Mouse (Mus musculus) monocyte, adult 5-6 weeks (primary cell): ENCODE results near the gene Emg1. TPM values are rescaled to one million over a fixed set of nuclear protein-coding genes. Genes with fewer than 3 reads are reported as not detected.
A peak's percentile ranks its signal among the peaks of the same experiment; 100 is the strongest.

ENCODE experiments used
- ATAC-seq: fragments of 153-309, 156-312 bp; replicated peaks from 2 replicates; pipeline ENCODE4 v1.8.0; 2017; ENCODE audit warnings: mild to moderate bottlenecking; ENCODE audit not compliant: low TSS enrichment, insufficient number of reproducible peaks, severe bottlenecking, poor library complexity, low FRiP score
- total RNA-seq: library from RNA; stranded (forward); fragments of 200-1000, 200-491, 200-594 nt; gene quantifications from 3 replicates; pipeline ENCODE4 v1.2.3, GENCODE M21; 2017

The Emg1 gene
- total RNA-seq, result 82.8 to 125 TPM (median 86.6 TPM) in 3 replicates

- ATAC-seq, result peak; percentile 91
Measured at GRCm38 (mm10) chr6:124711824-124712782, at the start of gene Emg1, which contains the start of gene Phb2. TSS of gene Emg1 (minus strand) at chr6:124712178. TSS of gene Phb2 (plus strand) at chr6:124712336.

DNA sequence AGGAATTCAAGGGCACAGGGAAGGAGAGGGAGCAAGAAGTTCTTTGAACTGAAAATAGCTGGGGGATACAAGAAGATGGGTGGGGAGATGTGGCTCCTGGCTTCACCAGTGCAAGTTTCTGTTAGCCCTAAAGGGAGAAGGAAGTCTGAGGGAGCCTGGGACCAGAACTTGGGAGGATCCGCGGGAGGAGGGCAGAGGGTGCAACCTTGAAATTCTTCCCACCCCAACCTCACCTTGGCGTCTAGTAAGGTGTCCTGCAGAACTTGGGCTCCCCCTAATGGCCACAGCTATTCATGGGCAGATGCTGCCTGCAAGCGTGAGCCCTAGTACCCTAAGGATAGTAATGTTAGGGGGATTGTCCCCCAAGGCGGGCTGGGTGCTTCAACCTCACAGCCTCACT is 47.3 kb upstream of the Emg1 start:
- peak; percentile 84 for ATAC-seq

- no peak for ATAC-seq
Measured at GRCm38 (mm10) chr6:124758849-124759232, 46.9 kb upstream of the Emg1 start.

GRCm38 (mm10) chr6:124757909-124758848 is 46.2 kb upstream of the Emg1 start:
- no peak for ATAC-seq

DNA sequence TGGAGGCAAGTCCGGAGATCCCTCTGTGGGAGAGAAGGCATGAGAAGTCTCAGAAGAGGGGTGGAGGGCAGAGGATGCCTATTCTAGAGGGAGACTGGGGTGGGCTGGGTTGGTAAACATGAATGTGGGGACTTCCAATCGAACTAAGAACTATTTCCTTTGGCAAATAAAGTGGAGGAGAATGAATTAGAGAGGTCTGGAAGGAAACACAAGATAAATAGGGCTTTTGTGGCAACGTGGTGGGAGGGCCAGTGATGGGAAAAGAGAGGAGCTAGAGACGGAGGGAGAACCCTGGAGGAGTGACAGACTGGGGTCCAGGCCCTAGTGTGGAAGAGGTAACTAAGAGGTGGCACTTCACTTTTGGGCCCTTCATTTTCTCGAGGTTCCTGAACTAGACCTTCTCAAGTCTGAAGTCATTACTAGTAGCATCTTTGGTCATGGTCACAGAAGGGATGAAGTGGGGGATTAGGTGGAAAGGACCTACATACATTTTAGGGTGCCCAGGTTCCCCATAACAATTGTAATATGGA is 45.4 kb upstream of the Emg1 start:
- ATAC-seq, result no peak

GRCm38 (mm10) chr6:124756652-124757350 is 44.8 kb upstream of the Emg1 start:
- no peak for ATAC-seq

DNA sequence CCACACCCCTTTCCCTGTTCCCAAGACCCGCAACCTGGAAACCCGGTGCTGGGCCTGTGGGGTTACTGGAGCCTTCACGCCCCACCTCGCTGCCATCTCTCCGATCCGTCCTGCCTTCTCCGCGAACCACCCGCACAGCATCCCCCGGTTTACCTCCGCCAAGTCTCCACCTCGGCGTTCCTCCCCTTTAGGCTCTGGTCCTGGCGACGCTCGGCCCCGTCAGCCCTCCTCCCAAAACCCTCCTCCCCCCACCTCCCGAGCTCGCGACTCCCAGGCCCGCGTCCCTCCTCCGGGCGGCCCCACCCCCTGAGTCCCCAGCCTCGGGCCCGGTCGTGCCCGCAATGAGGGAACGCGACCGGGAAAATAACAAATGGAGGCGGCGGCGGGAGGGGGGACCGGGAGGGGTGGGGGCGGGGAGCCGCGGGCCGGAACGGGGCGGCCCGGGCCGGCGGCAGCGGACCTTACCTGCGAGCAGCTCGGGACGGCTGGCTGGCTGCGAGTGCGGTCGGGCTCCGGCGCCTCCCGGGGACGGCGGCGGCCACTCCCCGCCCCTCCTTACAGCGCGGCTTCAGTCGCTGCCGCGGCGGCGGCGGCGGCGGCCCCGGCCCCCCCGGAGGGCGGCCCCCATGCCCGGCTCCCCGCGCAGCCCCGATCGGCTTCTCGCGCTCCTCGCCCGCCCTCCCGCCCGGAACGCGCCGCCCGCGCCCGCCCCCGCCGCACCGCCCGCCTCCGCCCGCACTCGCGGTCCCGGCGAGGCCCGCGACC is 44.0 kb upstream of the Emg1 start, which contains the start of the genes Gm45234 and Atn1:
TSS of gene Gm45234 (minus strand) at position 191 of the 765 bp plus-strand sequence.
TSS of gene Atn1 (minus strand) at position 694 of the 765 bp plus-strand sequence.
- ATAC-seq, result 0 out of 2 replicates have a peak, but pooled peaks have one; percentile 14

DNA sequence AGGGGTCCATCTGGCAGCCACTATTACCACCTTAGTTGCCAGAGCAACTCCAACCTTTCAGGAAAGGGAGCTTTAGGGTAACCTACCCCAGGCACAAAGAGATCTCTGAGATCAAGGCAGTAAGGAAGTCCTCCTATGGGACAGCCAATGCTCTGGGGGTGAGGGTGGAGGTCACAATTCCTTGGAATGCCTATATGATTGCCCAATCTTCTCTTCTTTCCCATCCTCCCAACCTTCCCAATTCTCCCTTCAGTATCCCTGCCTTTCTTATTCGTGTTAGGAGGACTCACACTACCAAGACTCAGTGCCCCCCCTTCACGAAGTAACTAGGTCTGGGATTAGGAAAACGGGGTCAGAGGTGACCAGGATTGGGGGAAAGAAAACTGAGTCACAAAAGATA is 43.3 kb upstream of the Emg1 start:
- no peak for ATAC-seq

DNA sequence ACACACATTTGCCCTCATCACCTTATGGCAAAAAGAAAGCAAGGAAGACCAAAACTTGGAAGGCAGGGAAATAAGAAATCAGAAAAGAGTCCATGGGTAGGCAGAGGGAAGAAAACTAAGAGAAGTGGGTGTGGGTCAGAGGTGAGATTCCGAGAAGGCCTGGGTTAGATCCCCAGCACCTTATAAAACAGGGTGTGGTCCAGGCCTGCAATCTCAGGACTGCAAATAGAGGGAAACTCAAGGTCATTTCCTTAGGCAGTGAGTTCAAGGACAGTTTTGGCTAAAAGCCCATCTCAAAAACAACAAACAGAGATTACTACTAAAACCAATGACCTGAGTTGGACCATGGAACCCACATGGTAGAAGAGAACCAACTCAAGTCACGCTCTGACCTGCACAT is 41.9 kb upstream of the Emg1 start:
- no peak for ATAC-seq

- ATAC-seq, result no peak
Measured at GRCm38 (mm10) chr6:124750405-124750804, 38.4 kb upstream of the Emg1 start.

GRCm38 (mm10) chr6:124746654-124747632 is 35.0 kb upstream of the Emg1 start:
- no peak for ATAC-seq

GRCm38 (mm10) chr6:124746296-124746605 is 34.3 kb upstream of the Emg1 start:
- no peak for ATAC-seq

DNA sequence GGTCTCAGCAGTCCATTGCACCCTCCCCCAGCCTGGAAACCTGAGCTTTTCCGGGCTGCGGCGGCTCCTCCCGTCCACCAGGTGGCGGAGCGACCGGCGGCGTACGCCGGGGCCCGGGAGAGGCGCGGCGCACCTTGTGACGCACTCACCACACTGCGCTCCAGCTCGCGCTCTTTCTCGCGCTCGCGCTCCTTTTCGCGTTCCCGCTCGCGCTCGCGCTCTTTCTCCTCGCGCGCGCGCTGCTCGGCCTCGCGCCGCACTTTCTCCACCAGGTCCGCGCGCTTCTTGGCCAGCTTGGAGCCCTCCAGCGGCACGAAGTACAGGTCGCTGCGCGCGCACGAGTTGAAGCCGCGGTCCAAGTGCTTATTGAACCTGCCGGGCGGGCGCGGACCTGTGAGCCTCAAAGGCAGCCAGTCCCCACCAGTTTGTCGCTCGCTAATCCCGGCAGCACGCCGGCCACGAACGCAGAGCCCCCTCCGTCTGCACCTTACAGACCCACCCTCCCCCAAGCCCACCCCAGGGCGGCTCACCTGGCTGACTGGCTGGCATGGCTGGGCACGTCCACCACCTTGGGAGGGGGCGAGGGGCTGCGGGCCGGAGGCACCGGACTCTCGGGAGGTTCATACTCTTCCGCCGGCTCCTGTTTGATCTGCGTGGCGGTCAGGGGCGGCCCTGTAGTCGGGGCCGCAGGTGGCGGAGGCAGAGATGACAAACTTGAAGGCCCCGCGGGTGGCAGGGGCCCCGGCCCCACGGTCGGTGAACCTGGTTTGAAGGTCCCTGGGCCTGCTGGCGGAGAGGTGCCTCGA is 33.7 kb upstream of the Emg1 start:
- peak; percentile 61 for ATAC-seq

- no peak for ATAC-seq
Measured at GRCm38 (mm10) chr6:124744755-124745321, 32.9 kb upstream of the Emg1 start.

DNA sequence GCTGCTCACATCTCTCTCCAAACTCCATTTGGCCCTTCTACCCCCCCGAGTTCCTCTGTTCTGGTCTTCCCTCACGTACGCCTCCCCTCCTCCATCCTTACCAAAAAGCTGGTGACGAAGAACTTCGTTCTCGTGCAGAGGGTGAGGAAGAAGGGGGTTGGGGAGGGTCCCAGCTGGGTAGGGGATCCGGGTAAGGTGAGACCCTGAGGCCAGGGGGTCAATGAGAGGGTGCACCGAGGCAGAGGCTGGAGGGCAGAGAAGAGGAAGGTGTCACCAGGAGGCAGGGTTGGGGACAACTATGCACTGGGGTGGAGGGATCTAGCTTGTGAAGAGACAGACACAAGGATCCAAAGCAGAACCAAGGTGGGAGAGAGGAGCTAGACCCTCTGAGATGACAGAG is 31.7 kb upstream of the Emg1 start:
- no peak for ATAC-seq
